Mouse (Mus musculus) limb, embryonic 14.5 days (tissue): ENCODE measurements around the gene Zg16. TPM values are rescaled to one million over a fixed set of nuclear protein-coding genes. Genes with fewer than 3 reads are reported as not detected.

Experiments used
- ATAC-seq: fragments of 200-750 bp; cut with Nextera tagmentation; 2 replicates; pipeline ENCODE4 v1.8.0; 2017; ENCODE audit warnings: low read depth, moderate number of reproducible peaks, moderate TSS enrichment; ENCODE audit not compliant: low FRiP score
- DNase-seq: peaks from one replicate; pipeline ENCODE4 v3.0.0-alpha.2; 2015; ENCODE audit warnings: low spot score
- H3K27ac ChIP-seq: fragments of 300-500 bp; sonication (generic); replicated peaks from 2 replicates; pipeline ENCODE4 v1.5.1; 2014; ENCODE audit warnings: low read depth, mild to moderate bottlenecking, low read length, moderate library complexity, mixed read lengths
- H3K27me3 ChIP-seq: fragments of 300-500 bp; sonication (generic); 2 replicates; pipeline ENCODE4 v1.6.1; 2014; ENCODE audit warnings: low read length, mixed read lengths; ENCODE audit not compliant: control insufficient read depth, insufficient read depth
- H3K36me3 ChIP-seq: fragments of 300-500 bp; sonication (generic); 2 replicates; pipeline ENCODE4 v1.6.1; 2014; ENCODE audit warnings: mild to moderate bottlenecking, low read length, moderate library complexity, mixed read lengths; ENCODE audit not compliant: control insufficient read depth, insufficient read depth
- H3K4me1 ChIP-seq: fragments of 300-500 bp; sonication (generic); 2 replicates; pipeline ENCODE4 v1.6.1; 2014; ENCODE audit warnings: antibody characterized with exemption, low read length, mixed read lengths; ENCODE audit not compliant: control insufficient read depth, insufficient read depth
- H3K4me2 ChIP-seq: fragments of 300-500 bp; sonication (generic); replicated peaks from 2 replicates; pipeline ENCODE4 v1.6.1; 2014; ENCODE audit warnings: low read depth, mild to moderate bottlenecking, low read length, moderate library complexity; ENCODE audit not compliant: severe bottlenecking
- H3K4me3 ChIP-seq: fragments of 300-500 bp; sonication (generic); replicated peaks from 2 replicates; pipeline ENCODE4 v1.5.1; 2014; ENCODE audit warnings: low read length
- H3K9ac ChIP-seq: fragments of 300-500 bp; sonication (generic); 2 replicates; pipeline ENCODE4 v1.6.1; 2014; ENCODE audit warnings: mild to moderate bottlenecking, low read depth, low read length, moderate library complexity; ENCODE audit not compliant: severe bottlenecking
- H3K9me3 ChIP-seq: fragments of 300-500 bp; sonication (generic); 2 replicates; pipeline ENCODE4 v1.6.1; 2016; ENCODE audit warnings: low read length; ENCODE audit not compliant: control insufficient read depth
- POLR2A ChIP-seq: fragments of 200-500 bp; IDR thresholded peaks from 2 replicates; pipeline ENCODE4 v1.8.0; 2012; ENCODE audit warnings: inconsistent platforms, mild to moderate bottlenecking, moderate library complexity, borderline replicate concordance; ENCODE audit not compliant: insufficient read depth, insufficient read length; ENCODE audit errors: extremely low read depth
- WGBS: fragments of 180-500 bp; shearing (Covaris S2); extraction: QIAGEN DNeasy Blood & Tissue Kit; methylation state at CpG from one replicate; pipeline ENCODE4 v1.1.7; 2014; 5-methylcytosine and 5-hydroxymethylcytosine counted together
- polyA plus RNA-seq, 2 experiments: library from polyadenylated mRNA; depleted of rRNA in 1 of 2; stranded (reverse) in 1 of 2; unstranded in 1 of 2; fragments of >200 nt; fragmentation: Nextera tagmentation in 1 of 2; extraction: Ambion mirVana in 1 of 2; gene quantifications; 2 replicates each; pipeline versions ENCODE4 v1.2.1 to v1.2.3; 2012 to 2014

The Zg16 gene
- polyA plus RNA-seq, 2 experiments = not detected

GRCm38 (mm10) chr7:127014993-127015392 lies 72.1 kb downstream of the Zg16 start:
- H3K4me1 ChIP-seq = peaks cover 28% of the 10 kb centered on the region
- no peak for DNase-seq
- H3K27ac ChIP-seq = no peak overlapping the region
- no peak overlapping the region for H3K4me3 ChIP-seq
- peaks cover 35% of the 10 kb centered on the region for H3K36me3 ChIP-seq
- no peak for TF ChIP-seq POLR2A
- no peaks in the 10 kb centered on the region for H3K9me3 ChIP-seq
- no peaks in the 10 kb centered on the region for H3K27me3 ChIP-seq
- ATAC-seq = no peak
- 0 out of 2 replicates have a peak overlapping the region, but pooled peaks have one; percentile 90 for H3K4me2 ChIP-seq
- 87% methylated on average over 12 of the region's 12 CpGs for WGBS
- H3K9ac ChIP-seq = peak overlapping the region; percentile 25; the same call in 1 of the 2 replicates

- Histone ChIP-seq H3K36me3 (peaks cover 35% of the 10 kb centered on the region), H3K4me1 (peaks cover 21% of the 10 kb centered on the region), H3K27ac (no peak within 1 kb of the TSS), H3K4me3 (peak within 1 kb of the TSS; percentile 75), H3K4me2 (peak within 1 kb of the TSS; percentile 90; the same call in 1 of the 2 replicates), H3K27me3 (no peaks in the 10 kb centered on the region), H3K9ac (peak within 1 kb of the TSS; percentile 25; the same call in 1 of the 2 replicates), H3K9me3 (no peaks in the 10 kb centered on the region)
- WGBS = 42% methylated on average over 11 of the region's 11 CpGs
- no peak for DNase-seq
- no peak for TF ChIP-seq POLR2A
- ATAC-seq = no peak
These were observed 72.8 kb downstream of the Zg16 start, which contains the start of gene Mvp for GRCm38 (mm10) chr7:127014320-127014719. TSS of gene Mvp (minus strand) at chr7:127014621.

DNA sequence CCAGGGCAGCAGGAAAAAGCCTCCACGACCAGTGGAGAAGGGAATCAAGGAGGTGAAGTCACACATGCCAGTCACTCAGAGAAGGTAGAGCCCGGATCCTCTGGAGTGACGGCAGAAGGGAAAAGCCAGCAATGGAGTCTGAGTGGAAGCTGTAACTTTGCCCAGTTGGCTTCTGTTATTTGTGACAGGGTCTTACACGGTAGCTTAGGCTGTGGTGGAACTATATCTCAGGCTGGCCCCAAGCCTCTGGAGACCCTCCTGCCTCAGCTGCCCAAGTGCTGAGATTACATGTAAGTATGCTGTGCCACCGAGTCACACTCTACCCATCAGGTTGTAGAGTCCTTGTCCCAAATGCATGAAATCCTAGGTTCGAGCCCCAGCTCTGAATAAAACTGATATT lies 73.7 kb downstream of the Zg16 start:
- WGBS = 92% methylated on average over 6 of the region's 6 CpGs
- H3K27ac ChIP-seq = no peak overlapping the region
- no peak for DNase-seq
- no peak overlapping the region for H3K9ac ChIP-seq
- H3K27me3 ChIP-seq = no peaks in the 10 kb centered on the region
- H3K9me3 ChIP-seq = no peaks in the 10 kb centered on the region
- no peak for TF ChIP-seq POLR2A
- no peak overlapping the region for H3K4me2 ChIP-seq
- ATAC-seq = no peak
- no peak overlapping the region for H3K4me3 ChIP-seq
- H3K36me3 ChIP-seq = peaks cover 35% of the 10 kb centered on the region
- peaks cover 19% of the 10 kb centered on the region for H3K4me1 ChIP-seq

DNA sequence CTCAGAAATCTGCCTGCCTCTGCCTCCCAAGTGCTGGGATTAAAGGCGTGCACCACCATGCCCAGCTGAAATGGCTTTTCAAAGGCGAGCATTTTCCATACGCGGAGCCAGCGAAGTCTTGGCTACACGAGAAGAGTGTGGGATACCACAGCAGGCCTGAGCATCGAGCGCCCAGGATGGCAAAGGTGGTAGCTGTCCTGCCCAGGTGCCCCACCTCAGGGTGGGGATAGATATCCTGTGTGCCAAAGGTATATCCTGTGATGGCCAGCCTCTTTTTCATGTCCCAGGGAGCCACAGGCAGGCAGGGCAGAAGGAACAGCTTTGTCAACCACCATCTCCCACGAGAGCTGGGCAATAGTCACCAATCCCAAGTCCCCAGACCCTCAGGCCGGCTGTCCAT lies 74.3 kb downstream of the Zg16 start:
- no peak for DNase-seq
- no peak overlapping the region for H3K27ac ChIP-seq
- no peaks in the 10 kb centered on the region for H3K9me3 ChIP-seq
- H3K4me3 ChIP-seq = no peak overlapping the region
- peaks cover 14% of the 10 kb centered on the region for H3K4me1 ChIP-seq
- H3K9ac ChIP-seq = no peak overlapping the region
- H3K36me3 ChIP-seq = peaks cover 35% of the 10 kb centered on the region
- 98% methylated on average over 10 of the region's 10 CpGs for WGBS
- no peaks in the 10 kb centered on the region for H3K27me3 ChIP-seq
- no peak for ATAC-seq
- no peak for TF ChIP-seq POLR2A
- H3K4me2 ChIP-seq = no peak overlapping the region

DNA sequence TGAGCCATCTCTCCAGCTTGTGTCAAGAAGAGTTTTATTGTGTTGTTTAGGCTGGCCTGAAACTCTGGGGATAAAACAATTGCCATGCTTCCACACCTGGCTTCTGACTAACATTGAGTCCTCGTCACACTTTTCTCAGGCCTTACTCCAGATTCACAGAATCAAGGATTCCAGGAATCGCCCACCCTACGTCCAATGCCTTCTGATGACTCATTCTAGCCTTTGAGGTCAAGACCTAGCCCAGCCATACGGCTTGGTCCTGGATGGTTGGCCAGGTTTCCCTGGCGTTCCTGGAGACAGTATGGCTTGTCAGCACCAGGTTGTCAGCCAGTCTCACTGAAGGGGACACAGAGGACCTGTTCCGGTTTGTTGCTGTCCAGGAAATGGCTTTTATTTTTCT lies 74.8 kb downstream of the Zg16 start:
- no peak for TF ChIP-seq POLR2A
- Histone ChIP-seq H3K9ac (no peak overlapping the region), H3K36me3 (peaks cover 35% of the 10 kb centered on the region), H3K27me3 (no peaks in the 10 kb centered on the region), H3K9me3 (no peaks in the 10 kb centered on the region), H3K4me2 (no peak overlapping the region), H3K4me3 (no peak overlapping the region), H3K27ac (no peak overlapping the region), H3K4me1 (peaks cover 10% of the 10 kb centered on the region)
- DNase-seq (no peak), ATAC-seq (no peak)
- 88% methylated on average over 6 of the region's 6 CpGs for WGBS

DNA sequence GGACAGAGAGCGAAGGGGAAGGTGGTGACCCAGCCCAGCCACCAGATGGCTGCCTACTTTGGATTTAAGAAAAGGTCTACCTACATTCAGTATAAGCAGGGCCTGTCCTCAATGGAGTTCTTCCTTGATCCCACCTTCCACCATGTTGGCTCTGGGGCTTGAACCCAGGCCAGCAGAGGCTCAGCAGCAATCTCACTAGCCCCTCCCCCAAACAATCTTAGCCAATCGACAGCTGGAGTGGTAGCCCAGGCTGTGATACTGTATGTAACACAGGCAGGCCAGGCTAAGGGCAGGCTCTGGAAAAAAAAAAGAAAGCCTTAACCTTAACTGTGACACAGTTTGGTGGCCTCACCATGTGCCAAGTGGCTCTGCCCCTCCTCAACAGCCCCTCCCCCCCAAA lies 75.4 kb downstream of the Zg16 start:
- Histone ChIP-seq H3K9me3 (no peaks in the 10 kb centered on the region), H3K4me1 (peaks cover 10% of the 10 kb centered on the region), H3K27ac (no peak overlapping the region), H3K4me2 (no peak overlapping the region), H3K27me3 (no peaks in the 10 kb centered on the region), H3K4me3 (no peak overlapping the region), H3K9ac (no peak overlapping the region), H3K36me3 (peaks cover 35% of the 10 kb centered on the region)
- 68% methylated on average over 2 of the region's 2 CpGs for WGBS
- no peak for TF ChIP-seq POLR2A
- no peak for DNase-seq
- ATAC-seq = no peak
